ENCODE assay signal across 8 mouse cellular contexts in the genomic region with DNA sequence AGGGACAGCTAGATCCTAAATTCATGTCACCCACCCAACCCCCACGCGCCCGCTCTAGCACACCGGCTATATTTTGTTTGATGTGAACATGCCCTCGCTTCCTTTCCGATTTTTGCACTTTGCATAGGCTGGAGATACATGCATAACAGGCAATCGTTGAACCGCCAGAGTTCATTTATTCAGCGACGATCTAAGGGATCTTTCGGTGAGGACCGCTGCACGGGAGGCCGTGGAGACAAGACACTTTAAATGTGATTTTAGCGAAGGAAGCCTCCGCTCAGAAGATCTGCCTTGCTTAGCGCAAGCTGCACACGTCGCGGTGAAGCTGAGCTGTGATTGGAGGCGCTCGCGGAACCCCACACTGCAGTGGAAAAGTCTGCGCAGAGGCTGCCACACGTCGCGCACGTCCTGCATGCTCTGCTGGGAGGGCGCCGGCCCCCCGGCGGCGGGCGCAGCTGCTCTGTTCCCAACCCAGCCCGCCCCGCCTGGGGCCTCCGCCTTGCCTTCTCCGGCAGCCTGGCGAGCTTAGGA. TPM values are rescaled to one million over a fixed set of nuclear protein-coding genes. Genes with fewer than 3 reads are reported as not detected.
DNase-seq lines count a peak whose midpoint lies in the region; ATAC-seq and TF ChIP-seq lines count a peak whose summit lies in the region.

No protein-coding gene starts in this region.

- WGBS in forebrain, postnatal 0 days = 1% methylated on average over 38 of the region's 39 CpGs
- WGBS in neural tube, embryonic 14.5 days = under 1% methylated on average over 38 of the region's 39 CpGs

- peak overlapping the region; percentile 66 for H3K4me3 ChIP-seq in forebrain, postnatal 0 days (ENCODE audit: low read depth, low read length)
- peak overlapping the region; percentile 80 for H3K4me3 ChIP-seq in layer of hippocampus, adult 2 months
- H3K4me3 ChIP-seq in neural tube, embryonic 14.5 days (ENCODE audit: low read depth, low read length) = peak overlapping the region; percentile 71

- H3K9ac ChIP-seq in forebrain, postnatal 0 days = peak overlapping the region; percentile 87
- peak overlapping the region; percentile 58 for H3K9ac ChIP-seq in neural tube, embryonic 14.5 days (replicated peaks; ENCODE audit: low read depth, low read length)

- peaks cover 6% of the 10 kb centered on the region for H3K4me1 ChIP-seq in forebrain, postnatal 0 days (ENCODE audit: insufficient read depth)
- H3K4me1 ChIP-seq in neural tube, embryonic 14.5 days (ENCODE audit: control insufficient read depth, insufficient read depth, low read length) = peaks cover 30% of the 10 kb centered on the region

- H3K27ac ChIP-seq in forebrain, postnatal 0 days (ENCODE audit: low read depth, low read length) = peak overlapping the region; percentile 66
- H3K27ac ChIP-seq in layer of hippocampus, adult 2 months = peak overlapping the region; percentile 94
- H3K27ac ChIP-seq in neural tube, embryonic 14.5 days (ENCODE audit: low read depth, low read length) = peak overlapping the region; percentile 62

- H3K9me3 ChIP-seq in forebrain, postnatal 0 days (ENCODE audit: low read length) = no peaks in the 10 kb centered on the region
- no peaks in the 10 kb centered on the region for H3K9me3 ChIP-seq in neural tube, embryonic 14.5 days (ENCODE audit: control insufficient read depth, low read length)

- H3K36me3 ChIP-seq in forebrain, postnatal 0 days (ENCODE audit: insufficient read depth) = no peaks in the 10 kb centered on the region
- H3K36me3 ChIP-seq in neural tube, embryonic 14.5 days (ENCODE audit: control insufficient read depth, insufficient read depth, low read length) = no peaks in the 10 kb centered on the region

- peak; percentile 87 for DNase-seq in CD4-positive, CD25-positive, alpha-beta regulatory T cell, adult 2 months (ENCODE audit: low read depth, low spot score)
- DNase-seq in cerebellum, adult 11-12 months = peak; percentile 75
- DNase-seq in forebrain, postnatal 0 days = peak; percentile 91
- peak; percentile 71 to 76 for DNase-seq in heart, postnatal 36 days
- peak; percentile 78 to 87 for DNase-seq in layer of hippocampus, adult 2 months (ENCODE audit: low spot score in 2 of 2)
- DNase-seq in lung, adult 18-20 months = peak; percentile 74 to 80
- peak; percentile 69 for DNase-seq in testis, postnatal 10 days (ENCODE audit: low spot score)

- peak overlapping the region; percentile 94 for H3K4me2 ChIP-seq in forebrain, postnatal 0 days (ENCODE audit: low read depth)
- H3K4me2 ChIP-seq in neural tube, embryonic 14.5 days (ENCODE audit: low read depth, low read length) = peak overlapping the region; percentile 72

- peak; percentile 82 for ATAC-seq in forebrain, postnatal 0 days
- ATAC-seq in neural tube, embryonic 14.5 days (ENCODE audit: low read depth) = peak; percentile 71

- H3K27me3 ChIP-seq in forebrain, postnatal 0 days (ENCODE audit: insufficient read depth, low read length) = no peaks in the 10 kb centered on the region
- H3K27me3 ChIP-seq in neural tube, embryonic 14.5 days (ENCODE audit: control insufficient read depth, insufficient read depth, low read length) = no peaks in the 10 kb centered on the region

- intact Hi-C loops in heart, postnatal 36 days (cut with DNase I) = loop anchor here (1.0 to 5.0 kb wide), 3 partner anchors 32 to 172 kb away; a partner anchor contains a TSS

- TF ChIP-seq CTCF in forebrain, postnatal 0 days (IDR thresholded peaks at IDR 0.05; ENCODE audit: low read depth) = peak; percentile 40
- peak; percentile 35 for TF ChIP-seq CTCF in layer of hippocampus, adult 2 months (conservative IDR thresholded peaks at IDR 0.05)

RNA-seq across cellular contexts. Expression of a gene that starts 50.9 kb away (rescaled TPM):
- total RNA-seq in forebrain, postnatal 0 days (2014; rRNA removed) = 19.2 and 22.5 TPM in 2 replicates
- polyA plus RNA-seq in forebrain, postnatal 0 days (2015; fragmentation: Nextera tagmentation; extraction: Ambion mirVana) = 21.0 and 28.9 TPM in 2 replicates
- total RNA-seq in heart, postnatal 36 days (2021) = 10 to 100 TPM in 1 of 2 experiments, 1 to 10 TPM in 1; 8.1 to 10.9 TPM
- 10 to 100 TPM; 36.8 to 40.1 TPM for total RNA-seq in layer of hippocampus, adult 2 months (2021)
- 31.7 and 38.0 TPM in 2 replicates for polyA plus RNA-seq in neural tube, embryonic 14.5 days (2014; fragmentation: Nextera tagmentation; extraction: Ambion mirVana)

Comparison
In these comparisons a context has a peak if more than half of its experiments do, and no peak if none do; other contexts are left out.
1. Peak in every context shown above with its lines: DNase-seq, ATAC-seq, H3K4me3 ChIP-seq and H3K27ac ChIP-seq.